Mouse (Mus musculus): ENCODE results near the gene Pros1. TPM values are rescaled to one million over a fixed set of nuclear protein-coding genes. Genes with fewer than 3 reads are reported as not detected.

Pros1 gene
- total RNA-seq, 1 experiment: 37.6 TPM

GRCm38 (mm10) chr16:62958485-62958884 lies 104.4 kb downstream of the Pros1 start:
- in situ Hi-C loops (cut with MboI; ENCODE audit: low sequenced_read_pairs in 2 of 2, unreplicated experiment in 2 of 2): no loop called here
- TF ChIP-seq ZC3H11A (IDR thresholded peaks at IDR 0.05; ENCODE audit: borderline replicate concordance, low read depth, low read length): no peak
- TF ChIP-seq CHD2 (IDR thresholded peaks at IDR 0.05; ENCODE audit: low read depth, low read length): no peak
- TF ChIP-seq HCFC1 (IDR thresholded peaks at IDR 0.05; ENCODE audit: borderline replicate concordance, insufficient read depth, low read length): no peak
- no peak for TF ChIP-seq MAFK (IDR thresholded peaks at IDR 0.05; ENCODE audit: insufficient read depth, low read depth, low read length)
- no peak for TF ChIP-seq ZNF384 (IDR thresholded peaks at IDR 0.05; ENCODE audit: low read depth, low read length)

DNA sequence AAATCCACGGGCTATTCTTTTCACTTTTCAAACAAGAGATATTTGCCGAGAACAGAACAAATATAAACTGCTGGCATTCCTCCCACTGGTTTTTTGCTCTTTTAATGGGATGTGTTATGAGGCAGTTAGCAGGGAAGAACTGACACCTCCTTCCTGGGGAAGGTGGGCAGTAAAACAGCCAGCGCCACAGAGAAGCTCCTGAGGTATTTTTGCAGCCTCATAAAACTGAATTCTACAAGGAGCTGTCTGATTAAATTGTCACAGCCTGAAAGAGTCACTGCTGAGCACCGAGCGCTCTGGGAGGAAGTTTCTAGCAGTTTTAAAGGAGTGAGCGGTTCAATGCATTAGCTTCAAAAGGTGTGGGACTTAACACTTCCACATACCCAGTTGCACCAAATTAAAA lies 110.3 kb downstream of the Pros1 start:
- no peak for DNase-seq (ENCODE audit: low read depth, low spot score)
- TF ChIP-seq ZC3H11A (IDR thresholded peaks at IDR 0.05; ENCODE audit: borderline replicate concordance, low read depth, low read length): no peak
- TF ChIP-seq MAFK (IDR thresholded peaks at IDR 0.05; ENCODE audit: insufficient read depth, low read depth, low read length): no peak
- in situ Hi-C loops (cut with MboI; ENCODE audit: low sequenced_read_pairs in 2 of 2, unreplicated experiment in 2 of 2): no loop called here
- H3K4me3 ChIP-seq (ENCODE audit: insufficient read depth in 1 of 2, low read depth in 1 of 2, low read length in 2 of 2, poor library complexity in 1 of 2, severe bottlenecking in 1 of 2): no peak overlapping the region
- H3K27ac ChIP-seq (ENCODE audit: insufficient read depth, low read depth, low read length, poor library complexity, severe bottlenecking): no peak overlapping the region
- no peaks in the 10 kb centered on the region for H3K4me1 ChIP-seq (ENCODE audit: control insufficient read depth in 2 of 2, insufficient read depth in 2 of 2, low read length in 2 of 2, poor library complexity in 1 of 2)
- H3K36me3 ChIP-seq (ENCODE audit: control insufficient read depth, insufficient read depth, low read length, poor library complexity, severe bottlenecking): no peaks in the 10 kb centered on the region
- H3K9ac ChIP-seq (ENCODE audit: insufficient read depth, low read depth, low read length, poor library complexity, severe bottlenecking): no peak overlapping the region
- H3K9me3 ChIP-seq (ENCODE audit: control insufficient read depth, insufficient read depth, low read depth, low read length): no peaks in the 10 kb centered on the region

More at GRCm38 (mm10) chr16:62958485-62958884, 104.4 kb downstream of the Pros1 start:
- no peak for DNase-seq (ENCODE audit: low read depth, low spot score)
- Histone ChIP-seq H3K36me3 (ENCODE audit: control insufficient read depth, insufficient read depth, low read length, poor library complexity, severe bottlenecking) (no peaks in the 10 kb centered on the region), H3K9ac (ENCODE audit: insufficient read depth, low read depth, low read length, poor library complexity, severe bottlenecking) (no peak overlapping the region), H3K27ac (ENCODE audit: insufficient read depth, low read depth, low read length, poor library complexity, severe bottlenecking) (no peak overlapping the region), H3K4me1 (ENCODE audit: control insufficient read depth in 2 of 2, insufficient read depth in 2 of 2, low read length in 2 of 2, poor library complexity in 1 of 2) (no peaks in the 10 kb centered on the region), H3K4me3 (ENCODE audit: insufficient read depth in 1 of 2, low read depth in 1 of 2, low read length in 2 of 2, poor library complexity in 1 of 2, severe bottlenecking in 1 of 2) (no peak overlapping the region), H3K9me3 (ENCODE audit: control insufficient read depth, insufficient read depth, low read depth, low read length) (no peaks in the 10 kb centered on the region)

- Histone ChIP-seq H3K27ac (ENCODE audit: insufficient read depth, low read depth, low read length, poor library complexity, severe bottlenecking) (no peak overlapping the region), H3K4me3 (ENCODE audit: insufficient read depth in 1 of 2, low read depth in 1 of 2, low read length in 2 of 2, poor library complexity in 1 of 2, severe bottlenecking in 1 of 2) (no peak overlapping the region), H3K9me3 (ENCODE audit: control insufficient read depth, insufficient read depth, low read depth, low read length) (no peaks in the 10 kb centered on the region), H3K36me3 (ENCODE audit: control insufficient read depth, insufficient read depth, low read length, poor library complexity, severe bottlenecking) (no peaks in the 10 kb centered on the region), H3K9ac (ENCODE audit: insufficient read depth, low read depth, low read length, poor library complexity, severe bottlenecking) (no peak overlapping the region), H3K4me1 (ENCODE audit: control insufficient read depth in 2 of 2, insufficient read depth in 2 of 2, low read length in 2 of 2, poor library complexity in 1 of 2) (no peaks in the 10 kb centered on the region)
- no peak for TF ChIP-seq HCFC1 (IDR thresholded peaks at IDR 0.05; ENCODE audit: borderline replicate concordance, insufficient read depth, low read length)
- no peak for TF ChIP-seq ZC3H11A (IDR thresholded peaks at IDR 0.05; ENCODE audit: borderline replicate concordance, low read depth, low read length)
- TF ChIP-seq MAFK (IDR thresholded peaks at IDR 0.05; ENCODE audit: insufficient read depth, low read depth, low read length): no peak
- no peak for TF ChIP-seq CHD2 (IDR thresholded peaks at IDR 0.05; ENCODE audit: low read depth, low read length)
- TF ChIP-seq ZNF384 (IDR thresholded peaks at IDR 0.05; ENCODE audit: low read depth, low read length): no peak
- no peak for DNase-seq (ENCODE audit: low read depth, low spot score)
- in situ Hi-C loops (cut with MboI; ENCODE audit: low sequenced_read_pairs in 2 of 2, unreplicated experiment in 2 of 2): no loop called here
These were observed 117.7 kb downstream of the Pros1 start for GRCm38 (mm10) chr16:62971673-62972332.

DNA sequence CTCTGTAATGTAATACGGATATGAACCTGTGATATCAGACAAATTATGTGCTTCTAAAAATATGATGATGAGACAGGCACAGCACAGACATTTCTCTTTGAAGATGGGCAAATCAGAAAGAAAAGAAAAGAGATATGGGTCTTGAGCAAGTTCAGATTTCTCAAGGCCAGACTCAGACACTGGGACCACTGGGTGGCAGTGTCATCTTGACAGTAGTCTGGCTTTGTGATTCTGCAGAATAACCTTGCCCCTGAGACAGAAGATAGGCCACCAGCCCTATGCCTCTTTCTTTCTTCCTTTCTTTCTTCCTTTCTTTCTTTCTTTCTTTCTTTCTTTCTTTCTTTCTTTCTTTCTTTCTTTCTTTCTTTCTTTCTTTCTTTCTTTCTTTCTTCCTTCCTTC lies 120.8 kb downstream of the Pros1 start:
- Histone ChIP-seq H3K36me3 (ENCODE audit: control insufficient read depth, insufficient read depth, low read length, poor library complexity, severe bottlenecking) (no peaks in the 10 kb centered on the region), H3K4me1 (ENCODE audit: control insufficient read depth in 2 of 2, insufficient read depth in 2 of 2, low read length in 2 of 2, poor library complexity in 1 of 2) (no peaks in the 10 kb centered on the region), H3K27ac (ENCODE audit: insufficient read depth, low read depth, low read length, poor library complexity, severe bottlenecking) (no peak overlapping the region), H3K4me3 (ENCODE audit: insufficient read depth in 1 of 2, low read depth in 1 of 2, low read length in 2 of 2, poor library complexity in 1 of 2, severe bottlenecking in 1 of 2) (no peak overlapping the region), H3K9ac (ENCODE audit: insufficient read depth, low read depth, low read length, poor library complexity, severe bottlenecking) (no peak overlapping the region), H3K9me3 (ENCODE audit: control insufficient read depth, insufficient read depth, low read depth, low read length) (no peaks in the 10 kb centered on the region)
- in situ Hi-C loops (cut with MboI; ENCODE audit: low sequenced_read_pairs in 2 of 2, unreplicated experiment in 2 of 2): no loop called here
- no peak for DNase-seq (ENCODE audit: low read depth, low spot score)
- TF ChIP-seq ZC3H11A (IDR thresholded peaks at IDR 0.05; ENCODE audit: borderline replicate concordance, low read depth, low read length) (no peak), CHD2 (IDR thresholded peaks at IDR 0.05; ENCODE audit: low read depth, low read length) (no peak), HCFC1 (IDR thresholded peaks at IDR 0.05; ENCODE audit: borderline replicate concordance, insufficient read depth, low read length) (no peak), ZNF384 (IDR thresholded peaks at IDR 0.05; ENCODE audit: low read depth, low read length) (no peak), MAFK (IDR thresholded peaks at IDR 0.05; ENCODE audit: insufficient read depth, low read depth, low read length) (no peak)

Other genes with a start within 250 kb of the Pros1 start
- gene Nsun3, start 67.5 kb upstream of the Pros1 start, total RNA-seq (2012; rRNA removed): 6.2 and 6.5 TPM in 2 replicates
- gene Stx19, start 39.6 kb upstream of the Pros1 start, total RNA-seq (2012; rRNA removed): not detected in 2 replicates
- 7.3 and 8.3 TPM in 2 replicates for gene Arl13b, start 7.3 kb upstream of the Pros1 start, total RNA-seq (2012; rRNA removed)